ENCODE assay signal across 14 mouse cellular contexts in genomic region chr12:3418761-3419160, GRCm38 (mm10).
"Had no signal": no experiment of that assay in that cellular context is flagged by ENCODE, and none has a peak within 500 bp of the region (broad histone marks: within the 10 kb centered on the region; RNA-seq: fewer than 3 reads in every experiment).

No protein-coding gene starts in this region.

- H3K27me3 ChIP-seq: megakaryocyte, embryonic 14.5 days; midbrain, embryonic 13.5 days; midbrain, embryonic 15.5 days; neural tube, embryonic 12.5 days; stomach, embryonic 15.5 days had no signal

- H3K27ac ChIP-seq: midbrain, embryonic 13.5 days; midbrain, embryonic 15.5 days; neural tube, embryonic 12.5 days; stomach, embryonic 15.5 days; stomach, postnatal 0 days had no signal

- ATAC-seq: midbrain, embryonic 13.5 days; midbrain, embryonic 15.5 days had no signal

- DNase-seq: lung, adult 18-20 months; lung, embryonic 14.5 days; lung, postnatal 10 days; lung, postnatal 4 days; right cerebral cortex, postnatal 14 days; thymus, adult 2 months; thymus, postnatal 36 days had no signal

- H3K9ac ChIP-seq: lung, embryonic 14.5 days; midbrain, embryonic 13.5 days; midbrain, embryonic 15.5 days; neural tube, embryonic 12.5 days; stomach, embryonic 15.5 days had no signal

- H3K4me1 ChIP-seq: midbrain, embryonic 13.5 days; midbrain, embryonic 15.5 days; neural tube, embryonic 12.5 days; stomach, embryonic 15.5 days had no signal

- H3K4me2 ChIP-seq: lung, embryonic 14.5 days; midbrain, embryonic 11.5 days; midbrain, embryonic 13.5 days; midbrain, embryonic 15.5 days; neural tube, embryonic 12.5 days; stomach, embryonic 15.5 days had no signal

- H3K9me3 ChIP-seq: midbrain, embryonic 13.5 days; midbrain, embryonic 15.5 days; neural tube, embryonic 12.5 days; stomach, embryonic 15.5 days had no signal

- H3K4me3 ChIP-seq: megakaryocyte, embryonic 14.5 days; midbrain, embryonic 13.5 days; midbrain, embryonic 15.5 days; neural tube, embryonic 12.5 days; stomach, embryonic 15.5 days had no signal

- H3K36me3 ChIP-seq: midbrain, embryonic 15.5 days had no signal
